Mouse (Mus musculus): ENCODE data around the gene Iqck.

Gene Iqck

GRCm38 (mm10) chr7:118982586-118982985 lies 127.0 kb downstream of the Iqck start:
- ChIA-PET CTCF (interaction anchor here in 2 of 4 experiments (0.6 to 0.7 kb wide), 2 partner anchors 204 to 216 kb away, joined by 4 to 5 read pairs; no protein-coding TSS in a partner anchor), POLR2A (interaction anchor here in 3 of 4 experiments (0.7 to 1.9 kb wide), 3 partner anchors 10 to 527 kb away, joined by 3 to 5 read pairs (median 4); no protein-coding TSS in a partner anchor)

GRCm38 (mm10) chr7:118983961-118984360 lies 128.4 kb downstream of the Iqck start:
- ChIA-PET POLR2A (no interaction called here), CTCF (interaction anchor here in 1 of 4 experiments (0.6 kb wide), 1 partner anchor 12 kb away, joined by 3 read pairs; no protein-coding TSS in a partner anchor)

- ChIA-PET CTCF (interaction anchor here in 2 of 4 experiments (0.5 to 0.7 kb wide), 2 partner anchors 220 to 250 kb away, joined by 4 read pairs; no protein-coding TSS in a partner anchor), POLR2A (interaction anchor here in 3 of 4 experiments (0.6 to 2.0 kb wide), 4 partner anchors 9 to 1935 kb away, joined by 3 to 9 read pairs (median 4); no protein-coding TSS in a partner anchor)
Observed at GRCm38 (mm10) chr7:118985786-118986185, 130.2 kb downstream of the Iqck start.

- POLR2A ChIA-PET: interaction anchor here in 2 of 4 experiments (1.4 to 2.0 kb wide), 2 partner anchors 9 to 10 kb away, joined by 3 to 9 read pairs; no protein-coding TSS in a partner anchor
- CTCF ChIA-PET: interaction anchor here in 1 of 4 experiments (0.6 kb wide), 1 partner anchor 221 kb away, joined by 3 read pairs; no protein-coding TSS in a partner anchor
Observed at GRCm38 (mm10) chr7:118986369-118986768, 130.8 kb downstream of the Iqck start.

- POLR2A ChIA-PET: interaction anchor here in 1 of 4 experiments (2.8 kb wide), 1 partner anchor 13 kb away, joined by 7 read pairs; no protein-coding TSS in a partner anchor
Observed at GRCm38 (mm10) chr7:118989275-118989856, 133.8 kb downstream of the Iqck start.

GRCm38 (mm10) chr7:118990282-118990681 lies 134.7 kb downstream of the Iqck start:
- ChIA-PET POLR2A (interaction anchor here in 2 of 4 experiments (0.6 to 5.6 kb wide), 3 partner anchors 14 to 250 kb away, joined by 3 to 77 read pairs (median 3); partner anchors contain the start of gene Vps35l (in 1 of the 2)), CTCF (no interaction called here)

More at GRCm38 (mm10) chr7:118989275-118989856, 133.8 kb downstream of the Iqck start:
- CTCF ChIA-PET: no interaction called here

- CTCF ChIA-PET: interaction anchor here in 3 of 4 experiments (0.5 to 1.7 kb wide), 8 partner anchors 15 to 253 kb away, joined by 3 to 10 read pairs (median 6); no protein-coding TSS in a partner anchor
- POLR2A ChIA-PET: interaction anchor here in 3 of 4 experiments (0.7 to 5.6 kb wide), 16 partner anchors 11 to 548 kb away, joined by 3 to 77 read pairs (median 4); partner anchors contain the start of genes Iqck (in 1 of the 3), Knop1 (in 1 of the 3) and Vps35l (in 1 of the 3)
Observed at GRCm38 (mm10) chr7:118991341-118991884, 135.9 kb downstream of the Iqck start.

GRCm38 (mm10) chr7:118992080-118992560 lies 136.6 kb downstream of the Iqck start:
- POLR2A ChIA-PET: interaction anchor here in 3 of 4 experiments (0.6 to 5.6 kb wide), 44 partner anchors 10 to 548 kb away, joined by 3 to 77 read pairs (median 4); partner anchors contain the start of genes Vps35l (in 2 of the 3), Ccp110 (in 1 of the 3), Coq7 (in 1 of the 3) and Iqck (in 1 of the 3)

GRCm38 (mm10) chr7:118992623-118993405 lies 137.3 kb downstream of the Iqck start:
- ChIA-PET POLR2A (interaction anchor here (0.6 to 5.6 kb wide), 54 partner anchors 11 to 863 kb away, joined by 3 to 77 read pairs (median 4); partner anchors contain the start of genes Vps35l (in 3 of the 4), Arl6ip1 (in 1 of the 4), Ccp110 (in 1 of the 4) and Coq7 (in 1 of the 4)), CTCF (interaction anchor here (0.7 to 4.9 kb wide), 18 partner anchors 11 to 520 kb away, joined by 3 to 74 read pairs (median 5); partner anchors contain the start of gene Vps35l (in 1 of the 4))

More at GRCm38 (mm10) chr7:118992080-118992560, 136.6 kb downstream of the Iqck start:
- CTCF ChIA-PET: interaction anchor here (0.6 to 4.9 kb wide), 18 partner anchors 10 to 521 kb away, joined by 3 to 74 read pairs (median 5); partner anchors contain the start of gene Vps35l (in 1 of the 4)

- CTCF ChIA-PET: interaction anchor here (0.6 to 4.9 kb wide), 11 partner anchors 16 to 228 kb away, joined by 3 to 74 read pairs (median 5); no protein-coding TSS in a partner anchor
- POLR2A ChIA-PET: interaction anchor here (0.6 to 5.6 kb wide), 30 partner anchors 12 to 864 kb away, joined by 3 to 77 read pairs (median 4); partner anchors contain the start of genes Vps35l (in 2 of the 4) and Arl6ip1 (in 1 of the 4)
Observed at GRCm38 (mm10) chr7:118993597-118994230, 138.2 kb downstream of the Iqck start.

- ChIA-PET POLR2A (interaction anchor here (0.8 to 5.6 kb wide), 27 partner anchors 9 to 865 kb away, joined by 3 to 77 read pairs (median 4); partner anchors contain the start of genes Vps35l (in 2 of the 4), Arl6ip1 (in 1 of the 4) and Iqck (in 1 of the 4)), CTCF (interaction anchor here (0.6 to 4.9 kb wide), 21 partner anchors 15 to 254 kb away, joined by 3 to 74 read pairs (median 5); partner anchors contain the start of gene Vps35l (in 2 of the 4))
Observed at GRCm38 (mm10) chr7:118994231-118994842, 138.8 kb downstream of the Iqck start.

- CTCF ChIA-PET: interaction anchor here (0.5 to 4.9 kb wide), 20 partner anchors 16 to 546 kb away, joined by 3 to 74 read pairs (median 7); partner anchors contain the start of gene Vps35l (in 2 of the 4)
Observed at GRCm38 (mm10) chr7:118995007-118995406, 139.5 kb downstream of the Iqck start, which contains the start of gene Gprc5b. Gene Gprc5b (minus strand): TSS chr7:118995211.

GRCm38 (mm10) chr7:118995671-118996070 lies 140.1 kb downstream of the Iqck start:
- CTCF ChIA-PET: interaction anchor here (0.5 to 4.9 kb wide), 69 partner anchors 15 to 787 kb away, joined by 3 to 74 read pairs (median 5); partner anchors contain the start of genes Vps35l (in 3 of the 4), Iqck (in 1 of the 4) and Syt17 (in 1 of the 4)
- POLR2A ChIA-PET: interaction anchor here (0.6 to 5.6 kb wide), 25 partner anchors 8 to 260 kb away, joined by 3 to 77 read pairs (median 5); partner anchors contain the start of genes Iqck (in 2 of the 4), Vps35l (in 2 of the 4) and Knop1 (in 1 of the 4)

More at GRCm38 (mm10) chr7:118995007-118995406, 139.5 kb downstream of the Iqck start, which contains the start of gene Gprc5b:
- POLR2A ChIA-PET: interaction anchor here (0.6 to 5.6 kb wide), 18 partner anchors 9 to 254 kb away, joined by 3 to 77 read pairs (median 6); partner anchors contain the start of genes Iqck (in 2 of the 4), Vps35l (in 2 of the 4) and Knop1 (in 1 of the 4)

- CTCF ChIA-PET: interaction anchor here (0.5 to 4.9 kb wide), 68 partner anchors 12 to 691 kb away, joined by 3 to 74 read pairs (median 5); partner anchors contain the start of genes Vps35l (in 3 of the 4), Iqck (in 1 of the 4) and Syt17 (in 1 of the 4)
Observed at GRCm38 (mm10) chr7:118996137-118996837, 140.7 kb downstream of the Iqck start.

GRCm38 (mm10) chr7:118999857-119000256 lies 144.3 kb downstream of the Iqck start:
- CTCF ChIA-PET: interaction anchor here in 1 of 4 experiments (0.7 to 1.0 kb wide), 2 partner anchors 144 to 149 kb away, joined by 4 to 5 read pairs; partner anchors contain the start of gene Iqck
- POLR2A ChIA-PET: interaction anchor here in 1 of 4 experiments (0.6 kb wide), 1 partner anchor 1983 kb away, joined by 3 read pairs; the partner anchor contains the start of genes Cdr2 and Mfsd13b

More at GRCm38 (mm10) chr7:118996137-118996837, 140.7 kb downstream of the Iqck start:
- POLR2A ChIA-PET: interaction anchor here in 3 of 4 experiments (0.7 to 2.0 kb wide), 19 partner anchors 9 to 261 kb away, joined by 3 to 14 read pairs (median 4); partner anchors contain the start of genes Vps35l (in 2 of the 3), Iqck (in 1 of the 3) and Knop1 (in 1 of the 3)
